Mouse (Mus musculus) spleen, adult 2 months (tissue): ENCODE data around the gene Dnah8. TPM values are rescaled to one million over a fixed set of nuclear protein-coding genes. Genes with fewer than 3 reads are reported as not detected.

ENCODE experiments used
- DNase-seq, 2 experiments: peaks; one replicate each; pipeline versions ENCODE4 v3.0.0 to v3.0.0-alpha.2; 2012 to 2021; ENCODE audit warnings: low spot score in 2 of 2, low read depth in 1 of 2
- H3K27ac ChIP-seq: fragments of 200-500 bp; 2 replicates; pipeline ENCODE4 v1.5.1; 2012; ENCODE audit warnings: low read length, inconsistent platforms; ENCODE audit not compliant: insufficient read depth
- H3K27me3 ChIP-seq: fragments of 200-500 bp; 2 replicates; pipeline ENCODE4 v1.6.1; 2012; ENCODE audit warnings: mild to moderate bottlenecking, moderate library complexity, low read length, inconsistent platforms; ENCODE audit not compliant: control insufficient read depth, insufficient read depth
- H3K36me3 ChIP-seq: fragments of 200-500 bp; 2 replicates; pipeline ENCODE4 v1.6.1; 2012; ENCODE audit warnings: mild to moderate bottlenecking, low read length, inconsistent platforms; ENCODE audit not compliant: control insufficient read depth, insufficient read depth
- H3K4me1 ChIP-seq: fragments of 200-500 bp; 2 replicates; pipeline ENCODE4 v1.6.1; 2011; ENCODE audit warnings: inconsistent platforms; ENCODE audit not compliant: control insufficient read depth, insufficient read depth, insufficient read length
- H3K4me3 ChIP-seq: fragments of 200-500 bp; 2 replicates; pipeline ENCODE4 v1.5.1; 2011; ENCODE audit warnings: mild to moderate bottlenecking, inconsistent platforms; ENCODE audit not compliant: insufficient read depth, insufficient read length; ENCODE audit errors: extremely low read depth
- CTCF ChIP-seq: fragments of 200-500 bp; IDR thresholded peaks from 2 replicates; pipeline ENCODE4 v1.5.1; 2011; ENCODE audit warnings: mild to moderate bottlenecking, inconsistent platforms; ENCODE audit not compliant: insufficient read depth, insufficient read length, insufficient replicate concordance; ENCODE audit errors: extremely low read depth
- POLR2A ChIP-seq: fragments of 200-500 bp; IDR thresholded peaks from 2 replicates; pipeline ENCODE4 v1.6.1; 2011; ENCODE audit warnings: low read depth, low read length, inconsistent platforms
- WGBS: fragments of 180-500 bp; shearing (Covaris S2); methylation state at CpG from one replicate; pipeline ENCODE4 v1.1.7; 2018; 5-methylcytosine and 5-hydroxymethylcytosine counted together
- polyA plus RNA-seq: library from polyadenylated mRNA; depleted of rRNA; stranded (reverse); fragments of >200 nt; gene quantifications from 2 replicates; pipeline ENCODE4 v1.2.3, GENCODE M21; 2012

Gene Dnah8
- polyA plus RNA-seq, 1 experiment, result 10.2 TPM

DNA sequence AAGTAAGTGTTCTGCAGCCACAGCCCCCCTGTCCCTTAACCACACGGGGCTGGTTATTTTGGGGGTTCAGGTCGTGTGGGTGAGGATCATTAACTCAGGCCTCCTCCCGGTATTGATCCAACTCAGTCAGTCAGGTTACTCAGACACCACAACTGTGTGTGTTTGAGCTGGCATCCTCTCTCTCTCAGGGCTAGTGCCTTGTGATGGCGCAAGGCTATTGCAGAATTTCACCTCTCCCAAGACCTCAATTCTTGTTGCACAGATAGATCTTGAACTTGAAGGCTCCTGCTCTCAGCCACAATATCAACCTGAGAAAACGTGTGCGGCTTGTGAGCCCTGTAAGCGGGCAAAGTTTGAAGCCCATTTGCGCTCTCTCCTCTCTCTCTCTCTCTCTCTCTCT is 38.0 kb downstream of the Dnah8 start:
- Histone ChIP-seq H3K36me3 (peaks cover 3% of the 10 kb centered on the region; the same call in 1 of the 2 replicates), H3K27me3 (no peaks in the 10 kb centered on the region), H3K4me3 (no peak overlapping the region), H3K4me1 (no peaks in the 10 kb centered on the region), H3K27ac (no peak overlapping the region)
- 88% methylated on average over 8 of the region's 8 CpGs for WGBS
- no peak for TF ChIP-seq CTCF
- TF ChIP-seq POLR2A, result no peak
- DNase-seq, result no peak

DNA sequence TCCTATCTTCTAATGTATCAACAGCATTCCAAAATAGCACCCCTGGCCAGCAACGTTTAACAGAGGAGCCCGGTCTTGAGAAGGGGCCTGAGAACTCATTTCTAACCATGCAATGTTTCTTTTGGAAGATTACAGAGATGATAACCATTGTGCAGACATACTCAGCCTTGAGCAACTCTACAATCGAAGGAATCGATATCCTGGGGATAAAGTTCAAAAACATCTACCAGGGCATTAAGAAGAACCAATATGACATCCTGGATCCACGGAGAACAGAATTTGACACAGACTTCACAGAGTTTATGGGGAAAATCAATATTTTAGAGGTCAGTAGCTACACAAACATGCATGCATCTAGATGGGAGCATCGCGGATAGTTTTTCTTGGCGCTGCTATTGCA is 39.0 kb downstream of the Dnah8 start:
- H3K27ac ChIP-seq, result no peak overlapping the region
- DNase-seq, result no peak
- H3K36me3 ChIP-seq, result peaks cover 3% of the 10 kb centered on the region; the same call in 1 of the 2 replicates
- 92% methylated on average over 8 of the region's 8 CpGs for WGBS
- H3K27me3 ChIP-seq, result no peaks in the 10 kb centered on the region
- no peaks in the 10 kb centered on the region for H3K4me1 ChIP-seq
- H3K4me3 ChIP-seq, result no peak overlapping the region
- TF ChIP-seq CTCF, result no peak
- TF ChIP-seq POLR2A, result no peak

DNA sequence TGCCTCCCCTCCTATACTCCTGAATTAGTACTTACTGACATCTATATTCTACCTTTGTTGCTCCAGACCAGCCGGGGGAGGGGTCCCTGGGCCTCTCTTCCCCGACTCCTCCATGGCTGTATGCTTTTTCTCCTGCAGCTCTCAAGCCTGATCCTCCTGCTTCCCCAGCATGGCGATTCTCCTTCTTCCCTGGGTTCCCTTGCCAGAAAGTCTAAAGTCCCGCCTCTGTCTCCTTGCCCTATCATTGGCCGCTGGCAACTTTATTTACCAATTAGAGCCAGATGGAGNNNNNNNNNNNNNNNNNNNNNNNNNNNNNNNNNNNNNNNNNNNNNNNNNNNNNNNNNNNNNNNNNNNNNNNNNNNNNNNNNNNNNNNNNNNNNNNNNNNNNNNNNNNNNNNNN is 40.7 kb downstream of the Dnah8 start:
- Histone ChIP-seq H3K27ac (no peak overlapping the region), H3K27me3 (no peaks in the 10 kb centered on the region), H3K4me3 (no peak overlapping the region), H3K4me1 (no peaks in the 10 kb centered on the region), H3K36me3 (peaks cover 4% of the 10 kb centered on the region; the same call in 1 of the 2 replicates)
- no peak for DNase-seq
- no peak for TF ChIP-seq CTCF
- no peak for TF ChIP-seq POLR2A
- whole genome bisulfite sequencing, result 88% methylated on average over 5 of the region's 5 CpGs

DNA sequence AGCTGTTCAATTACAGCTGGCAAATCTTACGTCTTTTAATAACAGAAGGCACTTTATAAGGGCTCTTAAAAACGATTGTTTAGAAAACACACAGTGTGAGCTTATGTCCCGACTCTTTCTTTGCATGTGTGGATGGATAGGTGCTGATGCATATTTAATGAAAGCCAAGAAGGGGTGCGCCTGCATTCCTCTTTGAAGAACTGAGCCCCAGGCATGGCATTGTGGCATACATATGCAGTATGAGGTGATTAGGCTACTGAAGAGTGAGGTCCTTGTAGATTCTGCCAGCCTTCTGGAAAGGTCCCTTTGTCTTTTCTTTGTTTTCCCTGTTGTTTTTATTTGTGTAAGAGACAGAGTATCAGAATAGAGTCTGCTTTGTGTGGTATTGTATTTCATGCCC is 48.4 kb downstream of the Dnah8 start:
- H3K36me3 ChIP-seq, result peaks cover 2% of the 10 kb centered on the region; the same call in 1 of the 2 replicates
- no peak overlapping the region for H3K4me3 ChIP-seq
- WGBS, result 91% methylated on average over 4 of the region's 4 CpGs
- DNase-seq, result no peak
- H3K27ac ChIP-seq, result no peak overlapping the region
- no peaks in the 10 kb centered on the region for H3K27me3 ChIP-seq
- no peaks in the 10 kb centered on the region for H3K4me1 ChIP-seq
- TF ChIP-seq POLR2A, result no peak
- TF ChIP-seq CTCF, result no peak

DNA sequence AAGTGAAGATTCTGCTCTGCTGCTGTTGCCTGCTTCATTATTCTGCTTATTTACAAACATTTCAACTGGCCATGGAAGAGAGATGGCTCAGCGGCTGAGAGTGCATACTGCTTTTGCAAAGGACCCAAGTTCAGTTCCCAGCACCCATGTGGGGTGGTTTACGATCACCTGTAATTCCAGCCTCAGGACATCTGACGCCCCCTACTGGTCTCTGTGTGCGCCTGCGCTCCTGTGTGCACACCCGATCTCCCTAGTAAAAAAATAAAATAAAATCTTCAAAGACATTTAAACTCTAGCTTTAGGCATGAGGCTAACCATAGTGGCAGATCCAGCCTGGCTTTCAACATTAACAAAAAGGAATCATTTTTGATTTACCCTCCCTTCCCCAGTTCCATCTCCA is 48.9 kb downstream of the Dnah8 start:
- peaks cover 2% of the 10 kb centered on the region; the same call in 1 of the 2 replicates for H3K36me3 ChIP-seq
- H3K4me1 ChIP-seq, result no peaks in the 10 kb centered on the region
- TF ChIP-seq POLR2A, result no peak
- no peak for TF ChIP-seq CTCF
- WGBS, result 95% methylated on average over 6 of the region's 6 CpGs
- H3K4me3 ChIP-seq, result no peak overlapping the region
- no peaks in the 10 kb centered on the region for H3K27me3 ChIP-seq
- no peak for DNase-seq
- H3K27ac ChIP-seq, result no peak overlapping the region

DNA sequence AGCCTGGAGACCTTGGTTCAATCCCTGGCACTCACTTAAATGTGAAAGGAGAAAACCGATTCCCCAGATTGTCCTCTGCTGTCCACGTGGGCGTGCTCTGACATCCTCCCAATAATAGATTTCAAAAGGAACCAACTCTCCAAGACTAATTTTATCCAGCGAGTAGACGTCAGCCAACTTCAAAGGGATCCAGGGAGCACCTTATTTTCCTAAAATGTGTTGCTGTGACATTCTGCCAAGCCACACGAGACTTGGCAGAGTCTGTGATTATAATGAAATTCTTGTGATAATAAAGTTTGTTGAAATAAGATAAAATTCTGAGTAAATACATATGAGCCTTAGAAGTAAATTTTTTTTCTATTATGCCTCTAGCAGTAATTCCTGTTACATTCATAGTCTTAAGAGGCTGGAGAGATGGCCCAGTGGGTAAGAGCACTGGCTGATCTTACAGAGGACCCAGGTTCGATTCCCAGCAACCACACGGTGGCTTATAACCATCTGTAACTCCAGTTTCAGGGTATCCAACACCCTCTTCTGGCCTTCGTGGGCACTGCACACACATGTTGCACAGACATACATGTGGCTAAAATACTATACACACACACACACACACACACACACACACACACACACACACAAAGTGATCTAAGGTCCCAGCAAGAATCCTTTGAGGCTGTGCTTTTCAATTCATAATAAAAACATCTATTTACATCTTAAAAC is 51.0 kb downstream of the Dnah8 start:
- no peak for DNase-seq
- 93% methylated on average over 9 of the region's 9 CpGs for WGBS
- Histone ChIP-seq H3K36me3 (peaks cover 1% of the 10 kb centered on the region; the same call in 1 of the 2 replicates), H3K4me3 (no peak overlapping the region), H3K27ac (no peak overlapping the region), H3K4me1 (no peaks in the 10 kb centered on the region), H3K27me3 (no peaks in the 10 kb centered on the region)
- TF ChIP-seq CTCF (no peak), POLR2A (no peak)

DNA sequence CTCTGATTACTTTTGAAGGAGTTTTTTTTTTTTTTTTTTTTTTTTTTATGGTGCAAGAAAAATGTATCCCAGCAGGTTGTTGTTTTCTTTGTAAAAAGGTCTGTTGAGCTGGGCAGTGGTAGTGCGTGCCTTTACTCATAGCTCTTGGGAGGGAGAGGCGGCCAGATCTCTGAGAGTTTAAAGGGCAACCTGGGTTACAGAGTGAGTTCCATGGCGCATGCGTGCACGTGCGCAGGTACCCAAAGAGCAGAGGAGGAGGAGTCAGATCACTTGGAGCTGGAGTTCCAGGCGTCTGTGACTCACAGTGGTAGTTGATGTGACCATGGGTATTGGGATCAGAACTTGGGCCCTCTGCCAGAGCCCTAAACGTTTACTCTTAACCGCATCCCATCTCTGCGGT is 54.4 kb downstream of the Dnah8 start:
- no peak overlapping the region for H3K4me3 ChIP-seq
- no peaks in the 10 kb centered on the region for H3K4me1 ChIP-seq
- no peaks in the 10 kb centered on the region for H3K36me3 ChIP-seq
- TF ChIP-seq POLR2A (no peak), CTCF (no peak)
- no peak for DNase-seq
- no peak overlapping the region for H3K27ac ChIP-seq
- 96% methylated on average over 10 of the region's 10 CpGs for WGBS
- no peaks in the 10 kb centered on the region for H3K27me3 ChIP-seq
